Mouse (Mus musculus) G1E (cell line): ENCODE data around the gene Tm9sf1.

ENCODE experiments used
- CTCF ChIP-seq: IDR thresholded peaks from 2 replicates; pipeline ENCODE4 v1.5.1; 2012; ENCODE audit warnings: low read depth, low read length, inconsistent platforms, mixed read lengths
- TAL1 ChIP-seq: conservative IDR thresholded peaks from 2 replicates; pipeline ENCODE4 v1.6.1; 2012; ENCODE audit warnings: low read depth, low read length, inconsistent platforms, mixed read lengths

DNA sequence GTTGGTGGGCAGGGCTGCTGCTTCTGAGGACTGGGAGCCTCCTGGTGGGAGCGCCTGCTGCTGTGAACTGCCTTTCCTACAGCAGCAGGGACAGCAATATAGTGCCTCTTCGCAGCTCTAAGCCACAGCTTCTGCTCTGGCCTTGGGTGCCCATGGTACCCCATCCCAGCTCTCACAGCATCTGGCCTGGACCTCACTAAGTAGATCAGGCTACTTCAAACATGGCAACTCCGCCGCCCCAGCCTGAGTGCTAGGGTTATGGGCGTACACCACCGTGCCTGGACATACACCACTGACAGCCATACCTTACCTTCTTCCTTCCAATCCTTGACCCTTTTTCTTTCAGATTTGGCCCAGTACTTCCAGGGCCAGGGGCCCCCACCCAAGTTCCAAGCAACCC, 35.3 kb downstream of the Tm9sf1 start:
- TF ChIP-seq TAL1 (no peak), CTCF (no peak)
